Mouse (Mus musculus): Measurements from ENCODE around the gene Agap3.

The Agap3 gene

GRCm38 (mm10) chr5:24428596-24428995 is 23.4 kb upstream of the Agap3 start:
- in situ Hi-C loops (cut with MboI, MseI): no loop called here

- in situ Hi-C loops (cut with MboI, MseI): no loop called here
These were observed 18.0 kb upstream of the Agap3 start for GRCm38 (mm10) chr5:24433993-24434392.

GRCm38 (mm10) chr5:24441187-24441586 is 10.8 kb upstream of the Agap3 start:
- in situ Hi-C loops (cut with MboI, MseI): no loop called here

GRCm38 (mm10) chr5:24442029-24442428 is 9.9 kb upstream of the Agap3 start:
- in situ Hi-C loops (cut with MboI, MseI): no loop called here

- in situ Hi-C loops (cut with MboI, MseI): no loop called here
These were observed 8.8 kb upstream of the Agap3 start for GRCm38 (mm10) chr5:24443204-24443603.

DNA sequence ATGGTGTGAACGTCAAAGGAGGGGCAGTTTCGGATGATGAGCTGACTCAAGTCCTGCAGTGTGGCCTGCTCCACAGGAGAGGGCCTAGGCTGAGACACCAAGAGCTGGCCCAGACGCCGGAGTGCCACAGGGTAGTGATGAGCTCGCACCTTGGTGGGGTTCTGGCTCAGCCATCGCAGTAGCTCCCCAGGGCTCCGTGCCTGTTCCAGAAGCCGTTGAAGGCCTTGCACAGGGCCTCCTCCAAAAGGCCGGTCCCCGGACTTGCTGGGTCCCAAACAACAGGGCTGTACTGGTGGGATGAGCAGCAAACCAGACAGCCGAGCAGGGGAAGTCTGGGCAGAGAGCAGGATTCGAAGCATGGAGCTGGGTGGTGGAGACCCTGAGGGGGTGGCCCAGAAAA is 8.1 kb upstream of the Agap3 start:
- in situ Hi-C loops (cut with MboI, MseI): no loop called here

DNA sequence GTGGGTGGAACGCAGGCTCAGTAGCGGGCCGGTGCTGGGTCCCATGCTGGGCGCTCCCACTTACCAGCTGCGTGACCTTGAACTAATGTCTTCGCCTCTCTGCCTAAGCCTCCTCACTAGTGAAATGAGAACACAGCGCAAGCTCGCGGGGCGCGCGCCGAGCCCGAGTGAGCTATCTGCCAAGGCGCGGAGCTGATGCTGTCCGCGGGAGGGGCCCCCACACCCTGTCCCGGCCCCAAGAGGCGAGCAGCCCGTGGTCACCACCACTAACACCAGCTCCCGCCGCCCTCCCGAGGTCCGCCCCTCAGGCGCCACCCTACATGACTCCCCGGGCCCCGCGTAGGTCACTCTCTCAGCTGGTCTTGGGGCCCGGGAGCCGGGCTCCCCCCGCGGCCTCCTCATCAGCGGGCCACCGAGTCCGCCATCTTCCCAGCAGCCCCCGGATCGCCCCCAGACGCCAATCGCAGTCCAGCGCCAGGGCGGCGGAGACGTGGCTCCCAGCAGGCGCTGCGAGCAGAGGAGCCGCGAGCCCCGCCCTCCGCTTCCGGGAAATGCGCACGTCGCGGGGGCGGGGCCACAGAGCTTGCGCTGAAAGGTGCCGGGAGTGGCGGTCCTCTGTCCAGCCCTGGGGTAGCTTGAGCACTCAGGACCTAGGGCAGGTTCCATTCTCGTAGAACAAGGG is 7.1 kb upstream of the Agap3 start, which contains the start of gene Fastk:
Fastk (minus strand) TSS at position 542 of the 682 bp plus-strand sequence.
- in situ Hi-C loops (cut with MboI, MseI): no loop called here

- in situ Hi-C loops (cut with MboI, MseI): no loop called here
These were observed 6.4 kb upstream of the Agap3 start for GRCm38 (mm10) chr5:24445428-24446080.

DNA sequence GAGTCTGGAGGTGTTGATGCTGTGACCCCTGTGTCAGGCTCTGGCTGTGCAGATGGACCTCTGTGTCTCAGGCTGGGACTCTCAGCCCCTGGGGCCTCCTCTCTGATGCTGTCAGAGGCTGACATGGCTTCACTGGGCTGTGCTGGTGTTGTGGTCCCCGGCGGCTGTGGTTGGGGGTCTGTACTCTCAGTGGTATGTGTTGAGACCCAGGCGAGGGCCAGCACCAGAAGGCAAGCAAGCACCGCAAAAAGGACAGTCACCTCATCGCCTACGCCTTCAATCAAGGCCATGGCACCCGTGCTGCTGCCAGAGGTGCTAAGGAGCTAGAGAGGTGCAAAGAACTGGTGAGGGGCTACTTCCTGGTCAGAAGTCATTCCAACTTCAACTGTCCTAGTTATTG is 5.3 kb upstream of the Agap3 start:
- in situ Hi-C loops (cut with MboI, MseI): no loop called here

- in situ Hi-C loops (cut with MboI, MseI): no loop called here
These were observed 4.2 kb upstream of the Agap3 start, which contains the start of gene Tmub1 for GRCm38 (mm10) chr5:24447624-24448298. TSS of gene Tmub1 (minus strand) at chr5:24447854.

DNA sequence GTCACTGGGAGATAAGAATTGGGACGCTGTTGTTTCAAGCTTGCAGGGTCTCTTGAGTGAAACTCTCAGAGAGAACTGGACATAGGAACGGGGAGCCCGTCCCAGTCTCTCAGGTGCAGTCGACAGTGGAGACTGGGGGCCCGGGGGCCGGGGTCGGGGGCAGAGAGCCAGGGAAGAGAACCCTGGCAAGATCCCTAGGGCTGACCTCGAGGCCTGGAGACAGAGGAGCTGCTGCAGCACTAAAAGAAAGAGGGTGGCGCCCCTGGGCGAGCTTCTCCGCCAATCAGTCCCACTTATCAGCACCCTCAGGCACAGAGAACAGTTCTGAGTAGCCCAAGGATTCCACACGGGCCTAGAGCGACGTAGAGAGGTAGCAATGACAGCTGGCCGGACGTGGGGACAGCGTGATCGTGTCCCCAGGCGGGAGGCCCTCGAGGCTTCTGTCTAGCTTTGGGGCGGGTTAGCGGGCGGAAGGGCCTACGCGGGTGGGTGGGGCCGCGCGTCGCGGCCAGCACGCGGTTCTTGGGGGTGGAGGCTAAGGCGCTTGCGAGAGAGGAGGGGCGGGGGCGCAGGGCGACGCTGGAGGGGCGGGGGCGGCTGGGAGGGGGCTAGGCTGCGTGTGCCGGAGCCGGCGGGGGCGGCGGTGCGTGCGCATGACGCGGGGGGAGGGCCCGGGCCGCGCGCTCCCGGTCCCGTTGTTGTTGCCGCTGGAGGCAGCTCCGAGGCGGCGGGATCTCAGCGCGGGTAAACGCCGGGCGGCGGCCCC is 530 bp upstream of the Agap3 start:
- in situ Hi-C loops (cut with MboI, MseI): loop anchor here (5.0 kb wide), 1 partner anchor 59 kb away; the partner anchor contains the start of genes Abcb8 and Atg9b

DNA sequence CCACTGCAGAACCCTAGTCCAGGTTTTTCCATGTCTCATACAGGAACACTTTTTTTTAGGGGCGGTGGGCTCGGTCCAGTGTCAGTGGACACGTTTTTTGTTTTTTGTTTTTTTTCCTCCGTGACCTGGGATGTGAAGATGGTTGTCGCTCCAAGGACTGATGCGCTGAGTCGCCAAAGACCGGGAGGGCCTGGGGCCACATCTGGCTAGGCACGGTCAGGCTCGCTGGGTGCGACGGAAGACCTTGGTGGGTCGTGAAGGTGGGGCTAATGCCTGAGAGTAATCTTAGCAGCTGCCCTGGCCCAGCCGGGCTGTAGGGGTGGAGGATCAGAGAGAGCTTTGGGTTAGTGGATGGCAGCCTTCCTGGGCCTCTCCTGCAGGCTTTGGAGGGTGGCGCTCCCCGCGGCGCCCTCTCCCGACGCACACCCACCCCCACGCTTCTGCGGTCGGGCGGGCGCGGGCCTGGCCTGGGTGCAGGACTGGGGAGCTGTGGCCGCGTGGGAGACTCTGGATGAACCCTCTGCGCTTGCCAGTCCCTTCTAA is 785 bp downstream of the Agap3 start:
- in situ Hi-C loops (cut with MboI, MseI): loop anchor here (5.0 kb wide), 1 partner anchor 60 kb away; the partner anchor contains the start of genes Abcb8 and Atg9b

- in situ Hi-C loops (cut with MboI, MseI): loop anchor here (5.0 kb wide), 1 partner anchor 61 kb away; the partner anchor contains the start of genes Abcb8 and Atg9b
These were observed 1.5 kb downstream of the Agap3 start for GRCm38 (mm10) chr5:24453283-24453984.

DNA sequence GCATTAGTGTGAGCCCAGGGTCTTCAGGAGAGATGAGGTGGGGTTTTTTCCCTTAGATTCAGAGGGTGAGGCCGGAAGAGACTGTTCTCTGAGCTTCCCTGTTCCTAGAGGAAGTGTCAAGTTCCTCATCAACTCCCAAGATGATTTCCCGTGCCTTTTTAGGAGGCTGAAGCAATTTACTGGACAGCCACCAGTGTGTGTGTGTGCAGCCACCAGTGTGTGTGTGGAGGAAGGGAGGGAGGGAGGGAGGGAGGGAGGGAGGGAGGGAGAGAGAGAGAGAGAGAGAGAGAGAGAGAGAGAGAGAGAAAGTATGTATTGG is 2.0 kb downstream of the Agap3 start:
- in situ Hi-C loops (cut with MboI, MseI): loop anchor here (5.0 kb wide), 1 partner anchor 62 kb away; the partner anchor contains the start of genes Abcb8 and Atg9b

GRCm38 (mm10) chr5:24455076-24455475 is 3.1 kb downstream of the Agap3 start:
- in situ Hi-C loops (cut with MboI, MseI): no loop called here

DNA sequence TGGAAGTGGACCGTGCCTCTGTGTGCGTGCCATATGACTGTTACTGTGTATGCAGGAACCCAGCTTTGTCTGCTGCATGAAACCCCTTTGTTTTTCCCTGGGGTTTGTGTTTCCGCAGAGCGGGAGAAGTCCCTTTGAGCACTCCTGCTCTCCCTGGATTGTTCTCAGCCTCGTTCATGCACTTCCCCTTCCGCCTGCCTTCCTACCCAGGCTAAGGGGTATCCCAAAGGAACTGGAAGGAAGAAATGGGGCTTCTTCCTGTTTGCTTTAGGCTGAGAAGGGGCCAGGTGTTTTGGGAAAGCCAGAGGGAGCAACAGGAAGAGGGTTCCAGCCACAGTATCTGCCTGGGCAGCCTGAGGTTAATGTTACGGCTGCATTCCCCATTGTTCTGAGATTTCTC is 3.6 kb downstream of the Agap3 start:
- in situ Hi-C loops (cut with MboI, MseI): no loop called here

GRCm38 (mm10) chr5:24466762-24467161 is 14.8 kb downstream of the Agap3 start:
- in situ Hi-C loops (cut with MboI, MseI): no loop called here

DNA sequence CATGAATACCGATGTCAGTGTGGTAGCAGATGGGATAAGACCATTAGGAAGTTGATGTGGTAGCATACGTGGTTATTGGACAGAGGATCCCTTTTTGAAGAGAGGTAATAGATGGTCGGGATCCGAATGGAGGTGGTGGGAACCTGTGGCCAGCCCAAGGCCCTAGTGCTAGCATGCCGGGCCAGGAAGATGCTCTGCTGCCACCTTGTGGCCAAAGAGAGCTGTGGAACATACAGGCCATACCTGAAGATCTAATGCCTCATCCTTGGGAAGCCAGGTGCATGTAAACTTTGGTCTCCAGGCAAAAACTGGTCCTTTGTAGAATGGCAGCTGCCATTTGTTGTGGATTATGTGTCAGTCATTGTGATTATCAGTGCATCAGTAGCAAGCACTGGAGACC is 18.6 kb downstream of the Agap3 start:
- in situ Hi-C loops (cut with MboI, MseI): no loop called here

- in situ Hi-C loops (cut with MboI, MseI): no loop called here
These were observed 21.1 kb downstream of the Agap3 start for GRCm38 (mm10) chr5:24472884-24473619.

All from T-helper 2 cell (primary cell).